Mouse (Mus musculus) neural tube, embryonic 12.5 days (tissue): ENCODE measurements at regions not wholly inside any gene's neighbourhood (a gene's known extent, or its start where the extent isn't known, plus 50 kb on each side); places are given as distances from the start of the nearest gene placed in this dataset.

Experiments used
- ATAC-seq: fragments of 200-750 bp; cut with Nextera tagmentation; 2 replicates; pipeline ENCODE4 v1.8.0; 2017; ENCODE audit warnings: low read depth, mild to moderate bottlenecking, moderate TSS enrichment, moderate library complexity; ENCODE audit not compliant: low FRiP score
- H3K27ac ChIP-seq: fragments of 300-500 bp; sonication (generic); 2 replicates; pipeline ENCODE4 v1.5.1; 2016
- H3K27me3 ChIP-seq: fragments of 300-500 bp; sonication (generic); replicated peaks from 2 replicates; pipeline ENCODE4 v1.6.1; 2016; ENCODE audit warnings: mild to moderate bottlenecking
- H3K36me3 ChIP-seq: fragments of 300-500 bp; sonication (generic); 2 replicates; pipeline ENCODE4 v1.6.1; 2016; ENCODE audit warnings: mild to moderate bottlenecking
- H3K4me1 ChIP-seq: fragments of 300-500 bp; sonication (generic); 2 replicates; pipeline ENCODE4 v1.6.1; 2016
- H3K4me2 ChIP-seq: fragments of 300-500 bp; sonication (generic); replicated peaks from 2 replicates; pipeline ENCODE4 v1.6.1; 2016; ENCODE audit warnings: mild to moderate bottlenecking
- H3K4me3 ChIP-seq: fragments of 300-500 bp; sonication (generic); 2 replicates; pipeline ENCODE4 v1.5.1; 2016
- H3K9ac ChIP-seq: fragments of 300-500 bp; sonication (generic); 2 replicates; pipeline ENCODE4 v1.6.1; 2016; ENCODE audit warnings: mild to moderate bottlenecking
- H3K9me3 ChIP-seq: fragments of 300-500 bp; sonication (generic); 2 replicates; pipeline ENCODE4 v1.6.1; 2016; ENCODE audit warnings: mild to moderate bottlenecking
- WGBS: fragments of 180-500 bp; shearing (Covaris S2); methylation state at CpG from one replicate; pipeline ENCODE4 v1.1.7; 2016; 5-methylcytosine and 5-hydroxymethylcytosine counted together

- WGBS = 29% methylated on average over 5 of the region's 5 CpGs
- no peak overlapping the region for H3K27ac ChIP-seq
- H3K9ac ChIP-seq = no peak overlapping the region
- no peaks in the 10 kb centered on the region for H3K36me3 ChIP-seq
- no peak overlapping the region for H3K4me2 ChIP-seq
- H3K9me3 ChIP-seq = no peaks in the 10 kb centered on the region
- no peak for ATAC-seq
- H3K27me3 ChIP-seq = no peaks in the 10 kb centered on the region
- peaks cover 4% of the 10 kb centered on the region; the same call in 1 of the 2 replicates for H3K4me1 ChIP-seq
- H3K4me3 ChIP-seq = no peak overlapping the region
Measured at GRCm38 (mm10) chr7:71533109-71533508, 181.8 kb upstream of the Gm10295 start.

GRCm38 (mm10) chr7:71531496-71531895 lies 180.2 kb upstream of the Gm10295 start:
- no peak for ATAC-seq
- no peak overlapping the region for H3K9ac ChIP-seq
- no peak overlapping the region for H3K4me2 ChIP-seq
- WGBS = 61% methylated on average over 6 of the region's 6 CpGs
- H3K27me3 ChIP-seq = no peaks in the 10 kb centered on the region
- no peak overlapping the region for H3K27ac ChIP-seq
- no peaks in the 10 kb centered on the region for H3K36me3 ChIP-seq
- peaks cover 4% of the 10 kb centered on the region; the same call in 1 of the 2 replicates for H3K4me1 ChIP-seq
- H3K4me3 ChIP-seq = no peak overlapping the region
- H3K9me3 ChIP-seq = no peaks in the 10 kb centered on the region

- H3K9me3 ChIP-seq = no peaks in the 10 kb centered on the region
- H3K36me3 ChIP-seq = no peaks in the 10 kb centered on the region
- H3K4me2 ChIP-seq = no peak overlapping the region
- no peak overlapping the region for H3K27ac ChIP-seq
- ATAC-seq = no peak
- no peak overlapping the region for H3K4me3 ChIP-seq
- no peak overlapping the region for H3K9ac ChIP-seq
- WGBS = 71% methylated on average over 4 of the region's 4 CpGs
- H3K4me1 ChIP-seq = peaks cover 4% of the 10 kb centered on the region; the same call in 1 of the 2 replicates
- H3K27me3 ChIP-seq = no peaks in the 10 kb centered on the region
Measured at GRCm38 (mm10) chr7:71530922-71531321, 179.6 kb upstream of the Gm10295 start.

GRCm38 (mm10) chr7:71526152-71526551 lies 174.9 kb upstream of the Gm10295 start:
- no peaks in the 10 kb centered on the region for H3K27me3 ChIP-seq
- H3K4me2 ChIP-seq = no peak overlapping the region
- H3K27ac ChIP-seq = no peak overlapping the region
- no peak overlapping the region for H3K9ac ChIP-seq
- 86% methylated on average over 2 of the region's 2 CpGs for WGBS
- no peak overlapping the region for H3K4me3 ChIP-seq
- ATAC-seq = no peak
- H3K9me3 ChIP-seq = no peaks in the 10 kb centered on the region
- H3K36me3 ChIP-seq = no peaks in the 10 kb centered on the region
- no peaks in the 10 kb centered on the region for H3K4me1 ChIP-seq

- Histone ChIP-seq H3K36me3 (no peaks in the 10 kb centered on the region), H3K27ac (no peak overlapping the region), H3K4me2 (no peak overlapping the region), H3K4me3 (no peak overlapping the region), H3K4me1 (no peaks in the 10 kb centered on the region), H3K9me3 (no peaks in the 10 kb centered on the region), H3K27me3 (no peaks in the 10 kb centered on the region), H3K9ac (no peak overlapping the region)
- no peak for ATAC-seq
Measured at GRCm38 (mm10) chr7:71524577-71525126, 173.4 kb upstream of the Gm10295 start.

GRCm38 (mm10) chr7:71524119-71524518 lies 172.8 kb upstream of the Gm10295 start:
- 78% methylated on average over 2 of the region's 2 CpGs for WGBS
- no peaks in the 10 kb centered on the region for H3K9me3 ChIP-seq
- no peak overlapping the region for H3K27ac ChIP-seq
- no peaks in the 10 kb centered on the region for H3K36me3 ChIP-seq
- H3K27me3 ChIP-seq = no peaks in the 10 kb centered on the region
- no peak overlapping the region for H3K4me2 ChIP-seq
- no peak for ATAC-seq
- no peak overlapping the region for H3K9ac ChIP-seq
- H3K4me3 ChIP-seq = no peak overlapping the region
- no peaks in the 10 kb centered on the region for H3K4me1 ChIP-seq

- no peak for ATAC-seq
- H3K36me3 ChIP-seq = no peaks in the 10 kb centered on the region
- H3K4me1 ChIP-seq = no peaks in the 10 kb centered on the region
- no peak overlapping the region for H3K4me3 ChIP-seq
- H3K27me3 ChIP-seq = no peaks in the 10 kb centered on the region
- WGBS = 68% methylated on average over 3 of the region's 3 CpGs
- H3K27ac ChIP-seq = no peak overlapping the region
- no peaks in the 10 kb centered on the region for H3K9me3 ChIP-seq
- no peak overlapping the region for H3K4me2 ChIP-seq
- H3K9ac ChIP-seq = no peak overlapping the region
Measured at GRCm38 (mm10) chr7:71507379-71507778, 156.1 kb upstream of the Gm10295 start.

- Histone ChIP-seq H3K36me3 (no peaks in the 10 kb centered on the region), H3K27me3 (no peaks in the 10 kb centered on the region), H3K9me3 (no peaks in the 10 kb centered on the region), H3K9ac (no peak overlapping the region), H3K4me2 (no peak overlapping the region), H3K4me1 (no peaks in the 10 kb centered on the region), H3K4me3 (no peak overlapping the region), H3K27ac (no peak overlapping the region)
- WGBS = 29% methylated on average over 6 of the region's 6 CpGs
- ATAC-seq = no peak
Measured at GRCm38 (mm10) chr7:71500719-71501118, 149.4 kb upstream of the Gm10295 start.

- no peaks in the 10 kb centered on the region for H3K4me1 ChIP-seq
- no peak for ATAC-seq
- H3K27me3 ChIP-seq = no peaks in the 10 kb centered on the region
- H3K4me2 ChIP-seq = no peak overlapping the region
- no peak overlapping the region for H3K4me3 ChIP-seq
- no peak overlapping the region for H3K9ac ChIP-seq
- no peak overlapping the region for H3K27ac ChIP-seq
- H3K9me3 ChIP-seq = no peaks in the 10 kb centered on the region
- H3K36me3 ChIP-seq = no peaks in the 10 kb centered on the region
- 56% methylated on average over 7 of the region's 7 CpGs for WGBS
Measured at GRCm38 (mm10) chr7:71498123-71498522, 146.8 kb upstream of the Gm10295 start.

- no peak overlapping the region for H3K4me3 ChIP-seq
- H3K4me1 ChIP-seq = no peaks in the 10 kb centered on the region
- H3K4me2 ChIP-seq = no peak overlapping the region
- no peaks in the 10 kb centered on the region for H3K9me3 ChIP-seq
- ATAC-seq = no peak
- WGBS = 70% methylated on average over 4 of the region's 4 CpGs
- no peak overlapping the region for H3K9ac ChIP-seq
- no peak overlapping the region for H3K27ac ChIP-seq
- no peaks in the 10 kb centered on the region for H3K36me3 ChIP-seq
- H3K27me3 ChIP-seq = no peaks in the 10 kb centered on the region
Measured at GRCm38 (mm10) chr7:71491128-71491527, 139.8 kb upstream of the Gm10295 start.

GRCm38 (mm10) chr7:71488016-71488650 lies 136.8 kb upstream of the Gm10295 start:
- no peaks in the 10 kb centered on the region for H3K36me3 ChIP-seq
- no peak overlapping the region for H3K4me3 ChIP-seq
- ATAC-seq = no peak
- 87% methylated on average over 7 of the region's 7 CpGs for WGBS
- H3K4me1 ChIP-seq = no peaks in the 10 kb centered on the region
- H3K27ac ChIP-seq = no peak overlapping the region
- no peaks in the 10 kb centered on the region for H3K27me3 ChIP-seq
- H3K9ac ChIP-seq = no peak overlapping the region
- no peaks in the 10 kb centered on the region for H3K9me3 ChIP-seq
- H3K4me2 ChIP-seq = no peak overlapping the region

GRCm38 (mm10) chr7:71475383-71475782 lies 124.1 kb upstream of the Gm10295 start:
- 86% methylated on average over 4 of the region's 4 CpGs for WGBS
- no peaks in the 10 kb centered on the region for H3K27me3 ChIP-seq
- no peak overlapping the region for H3K9ac ChIP-seq
- peaks cover 17% of the 10 kb centered on the region for H3K4me1 ChIP-seq
- ATAC-seq = no peak
- no peak overlapping the region for H3K4me3 ChIP-seq
- H3K9me3 ChIP-seq = no peaks in the 10 kb centered on the region
- no peak overlapping the region for H3K27ac ChIP-seq
- H3K4me2 ChIP-seq = no peak overlapping the region
- no peaks in the 10 kb centered on the region for H3K36me3 ChIP-seq
